Mouse (Mus musculus) heart, adult 2 months (tissue): ENCODE data around the gene Clip3.
A peak's percentile ranks its signal among the peaks of the same experiment; 100 is the strongest.

ENCODE experiments used
- CTCF ChIP-seq: fragments of 200-600 bp; IDR thresholded peaks from 2 replicates; pipeline ENCODE4 v1.8.1; 2022; ENCODE audit warnings: antibody characterized with exemption, mild to moderate bottlenecking, moderate library complexity
- POLR2A ChIP-seq: fragments of 200-500 bp; IDR thresholded peaks from 2 replicates; pipeline ENCODE4 v1.6.1; 2011; ENCODE audit warnings: mild to moderate bottlenecking, low read depth, low read length, control low read depth; ENCODE audit not compliant: insufficient read depth

DNA sequence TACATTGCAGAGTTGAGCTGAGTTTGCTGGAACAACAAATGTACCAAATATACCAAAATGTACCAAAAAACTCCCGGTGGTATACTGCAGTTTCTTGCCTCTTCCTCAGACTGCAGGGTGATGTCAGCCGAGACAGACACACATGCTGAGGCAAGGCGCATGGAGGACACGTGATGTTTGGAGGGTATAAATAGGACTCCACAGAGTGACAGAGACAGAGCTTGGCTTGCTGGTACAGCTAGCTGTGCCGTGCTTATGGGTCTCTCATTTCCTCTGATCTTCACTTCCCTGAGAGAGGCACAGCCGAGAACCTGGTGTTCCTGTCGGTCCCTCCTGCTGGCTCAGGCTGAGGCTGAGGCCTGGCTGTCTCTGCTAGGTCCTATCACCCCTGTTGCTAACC, 8.8 kb upstream of the Clip3 start:
- TF ChIP-seq CTCF (no peak), POLR2A (peak; percentile 52; the same call in 1 of the 2 replicates)
